Mouse (Mus musculus) small intestine, adult 2 months (tissue): ENCODE data around the gene Ss18l1.

Experiments used
- CTCF ChIP-seq: fragments of 200-500 bp; IDR thresholded peaks from 2 replicates; pipeline ENCODE4 v1.5.1; 2012; ENCODE audit warnings: low read depth, mild to moderate bottlenecking, control low read depth, inconsistent platforms, low read length, moderate library complexity, mixed read lengths; ENCODE audit not compliant: insufficient replicate concordance, insufficient read length; ENCODE audit errors: extremely low read depth
- POLR2A ChIP-seq: fragments of 200-500 bp; IDR thresholded peaks from 2 replicates; pipeline ENCODE4 v1.6.1; 2012; ENCODE audit warnings: low read depth, mild to moderate bottlenecking, control low read depth, inconsistent platforms, low read length, moderate library complexity

DNA sequence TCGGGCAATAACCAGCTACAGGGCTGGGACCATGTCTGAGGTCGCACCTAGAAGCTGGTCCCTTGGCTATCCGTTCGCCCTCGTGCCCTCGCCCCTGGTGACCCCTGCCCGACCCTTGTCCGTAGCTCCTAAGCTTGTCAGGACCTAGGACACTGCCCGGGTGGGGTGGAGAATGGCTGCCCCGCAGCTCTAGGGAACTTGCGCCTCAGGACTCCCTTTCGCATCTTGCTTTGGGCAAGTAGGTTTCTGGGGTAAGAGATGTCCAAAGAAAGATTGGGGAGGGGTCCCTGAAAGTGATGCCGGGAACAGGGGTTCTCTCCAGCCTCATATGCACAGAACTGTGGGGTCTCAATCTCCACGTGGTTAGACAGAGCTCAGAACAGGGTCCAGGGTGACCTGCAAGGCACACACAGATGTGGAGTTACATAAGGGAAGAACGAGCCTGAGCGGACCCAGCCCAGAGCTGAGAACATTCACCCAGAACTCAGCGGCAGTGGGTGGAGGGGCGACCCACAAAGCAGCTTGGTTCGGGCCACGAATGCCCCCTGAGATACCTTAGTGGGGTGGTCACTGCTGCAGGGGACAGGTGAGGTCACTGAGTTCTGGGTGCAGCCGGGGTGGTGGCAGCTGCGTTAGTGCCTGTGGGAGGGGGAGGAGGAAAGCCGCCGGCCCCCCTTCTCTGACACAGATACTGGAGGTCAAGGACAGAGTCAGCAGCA, 62.5 kb downstream of the Ss18l1 start:
- TF ChIP-seq POLR2A = no peak
- no peak for TF ChIP-seq CTCF
